24 mouse cellular contexts compared by ENCODE assay signal in the genomic region with DNA sequence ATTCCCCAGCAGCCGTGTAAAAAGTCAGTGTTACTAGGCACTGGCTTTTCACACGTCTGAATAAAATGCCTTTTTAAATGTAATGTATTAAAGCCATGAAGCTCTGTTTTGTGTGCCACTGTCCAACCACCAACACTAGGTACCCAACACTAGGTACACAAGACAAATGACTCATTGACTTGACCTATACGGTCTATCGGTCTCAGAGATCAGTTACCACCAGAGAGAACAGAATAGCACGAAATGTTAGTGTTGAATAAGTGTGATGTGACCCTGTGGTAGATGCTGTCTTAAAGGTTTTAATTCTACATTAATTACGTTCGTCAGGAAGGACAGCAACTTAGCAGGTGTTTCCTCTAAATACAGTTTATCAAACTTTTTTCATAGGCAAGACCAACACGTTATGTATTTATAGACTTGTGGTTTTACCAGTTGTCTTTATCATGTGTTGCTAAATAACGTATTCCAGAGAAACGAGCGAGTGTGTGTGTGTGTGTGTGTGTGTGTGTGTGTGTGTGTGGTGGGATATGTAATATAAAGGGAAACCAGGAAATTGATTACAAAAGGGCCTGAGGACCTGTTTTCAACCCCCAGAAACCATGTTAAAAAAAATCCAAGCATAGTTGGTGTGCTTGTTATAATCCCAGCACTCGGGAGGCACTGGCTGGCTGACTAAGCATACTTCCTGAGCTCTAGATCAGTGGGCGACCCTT.
DNase-seq lines count a peak whose midpoint lies in the region; ATAC-seq and TF ChIP-seq lines count a peak whose summit lies in the region.
"Had no signal": no experiment of that assay in that cellular context is flagged by ENCODE, and none has a peak within 500 bp of the region (broad histone marks: within the 10 kb centered on the region; RNA-seq: fewer than 3 reads in every experiment).

No protein-coding gene starts in this region.

- 11% methylated on average over 13 of the region's 13 CpGs for WGBS in thymus, adult 2 months

- H3K27ac ChIP-seq in thymus, adult 2 months (ENCODE audit: control insufficient read depth, insufficient read depth, low read length): peak overlapping the region; percentile 88
- H3K27ac ChIP-seq: forebrain, embryonic 13.5 days; gastrocnemius, adult 2 months; heart, embryonic 15.5 days; hindbrain, embryonic 14.5 days; limb, embryonic 15.5 days; midbrain, embryonic 10.5 days; neural tube, embryonic 12.5 days had no signal

- ATAC-seq in hematopoietic stem cell, adult 5-6 weeks (replicated peaks in 1 of 2; ENCODE audit: insufficient read depth in 1 of 2, low FRiP score in 2 of 2, low TSS enrichment in 1 of 2, low read depth in 1 of 2, poor library complexity in 2 of 2, severe bottlenecking in 2 of 2): peak; percentile 34 to 59
- no peak for ATAC-seq in inflammation-experienced regulatory T-cells, adult 6 months
- ATAC-seq in cerebellum, adult (ENCODE audit: insufficient number of reproducible peaks, low FRiP score, low TSS enrichment): no peak
- ATAC-seq: forebrain, embryonic 13.5 days had no signal

- no peak for TF ChIP-seq CTCF in thymus, adult 2 months (IDR thresholded peaks at IDR 0.05; ENCODE audit: borderline replicate concordance, control insufficient read depth, extremely low read depth, insufficient read depth, low read length, poor library complexity)

- no peaks in the 10 kb centered on the region for H3K36me3 ChIP-seq in thymus, adult 2 months (ENCODE audit: control insufficient read depth, insufficient read depth, low read length)
- H3K36me3 ChIP-seq: limb, embryonic 15.5 days; neural tube, embryonic 12.5 days had no signal

- H3K4me3 ChIP-seq in thymus, adult 2 months (ENCODE audit: control insufficient read depth, insufficient read depth, low read length): no peak overlapping the region
- H3K4me3 ChIP-seq: forebrain, embryonic 13.5 days; gastrocnemius, adult 2 months; heart, embryonic 15.5 days; limb, embryonic 15.5 days; midbrain, embryonic 10.5 days; neural tube, embryonic 12.5 days had no signal

- TF ChIP-seq POLR2A in thymus, adult 2 months (IDR thresholded peaks at IDR 0.05; ENCODE audit: control insufficient read depth, extremely low read depth, insufficient read depth, low read length, poor library complexity): no peak

- no peak for DNase-seq in thymus, adult 2 months
- DNase-seq in thymus, postnatal 36 days: no peak
- DNase-seq in MEL-GATA-1-ER (ENCODE audit: extremely low read depth, low read depth): peak; percentile 90
- peak; percentile 18 to 61 for DNase-seq in natural killer cell, adult 2 months (ENCODE audit: low spot score in 2 of 2)
- DNase-seq: adrenal gland, postnatal 25 days; cerebellum, adult 11 months; cerebellum, postnatal 14 days; embryo, embryonic 11 days; heart, postnatal 36 days; kidney, postnatal 14 days; left cerebral cortex, postnatal 4 days; lung, adult 18-20 months; right cerebral cortex, postnatal 14 days; spleen, adult 18-20 months had no signal

- no peaks in the 10 kb centered on the region for H3K27me3 ChIP-seq in thymus, adult 2 months (ENCODE audit: control insufficient read depth, insufficient read depth, low read length)
- H3K27me3 ChIP-seq: forebrain, embryonic 13.5 days; heart, embryonic 15.5 days; limb, embryonic 15.5 days; neural tube, embryonic 12.5 days had no signal

- peaks cover 75% of the 10 kb centered on the region for H3K4me1 ChIP-seq in thymus, adult 2 months (replicated peaks; ENCODE audit: control insufficient read depth, insufficient read depth, low read length)
- H3K4me1 ChIP-seq: forebrain, embryonic 13.5 days had no signal

Comparison
In these comparisons a context has a peak if more than half of its experiments do, and no peak if none do; other contexts are left out.
1. DNase-seq: peak in MEL-GATA-1-ER (single experiment) and natural killer cell, adult 2 months (2 of 2); none in thymus, adult 2 months (single experiment) and thymus, postnatal 36 days (0 of 2).
2. ATAC-seq: peak in hematopoietic stem cell, adult 5-6 weeks (2 of 2); none in inflammation-experienced regulatory T-cells, adult 6 months (single experiment) and cerebellum, adult (single experiment).